Mouse (Mus musculus) Muller cell, postnatal 12 days (primary cell): ENCODE results near the gene Ptf1a.

Source experiments
- DNase-seq: peaks from one replicate; pipeline ENCODE4 v3.0.0-alpha.2; 2015; ENCODE audit errors: inconsistent ontology term

The Ptf1a gene

DNA sequence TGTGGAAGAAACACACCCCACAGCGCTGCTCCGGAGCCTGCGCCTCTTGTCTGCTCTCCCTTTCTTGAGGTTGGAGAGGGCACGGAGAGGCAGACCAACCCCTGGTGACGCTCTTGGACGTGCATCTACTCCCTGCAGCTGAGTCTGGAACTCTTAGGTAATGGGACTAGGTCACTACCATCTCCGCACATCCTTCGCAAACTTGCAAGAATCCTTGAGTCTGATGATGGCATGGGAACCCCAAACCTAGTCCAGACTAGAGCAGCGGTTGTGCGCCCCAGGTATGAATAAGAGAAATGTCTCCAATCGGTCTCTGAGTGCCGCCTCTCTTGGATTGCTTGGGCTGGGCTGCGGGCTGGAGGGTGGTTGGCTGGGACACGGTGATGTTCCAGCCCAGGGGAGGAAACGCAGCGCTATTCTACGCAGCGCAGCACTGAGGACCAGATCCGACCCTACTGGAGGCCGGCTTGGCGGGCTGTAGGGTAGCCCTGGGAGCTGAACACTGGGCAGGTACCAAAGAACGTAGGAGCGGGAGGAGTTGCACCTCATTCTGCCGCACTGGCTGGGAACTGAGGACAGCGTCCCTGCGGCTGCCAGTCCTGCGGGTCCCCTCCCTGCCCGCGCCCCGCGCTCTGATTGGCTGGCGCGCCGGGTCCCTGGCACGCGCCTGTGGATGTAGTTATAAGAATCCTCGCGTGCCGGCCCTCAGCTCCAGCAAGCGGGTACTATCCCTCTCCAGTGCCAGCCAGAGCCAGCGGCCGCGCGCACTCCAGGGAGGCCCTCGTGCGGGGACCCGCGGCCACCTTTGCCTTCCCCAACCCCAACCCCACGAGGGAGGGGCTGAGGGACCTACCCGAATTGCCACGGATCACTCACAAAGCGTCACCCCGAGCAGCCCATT is at the start of gene Ptf1a:
Gene Ptf1a, plus strand, starts transcription at position 733 of the 901 bp plus-strand sequence.
- no peak for DNase-seq

- DNase-seq, result no peak
Observed at GRCm38 (mm10) chr2:19405409-19405808, 40.1 kb upstream of the Ptf1a start.

GRCm38 (mm10) chr2:19406531-19406930 is 38.9 kb upstream of the Ptf1a start:
- DNase-seq, result no peak

DNA sequence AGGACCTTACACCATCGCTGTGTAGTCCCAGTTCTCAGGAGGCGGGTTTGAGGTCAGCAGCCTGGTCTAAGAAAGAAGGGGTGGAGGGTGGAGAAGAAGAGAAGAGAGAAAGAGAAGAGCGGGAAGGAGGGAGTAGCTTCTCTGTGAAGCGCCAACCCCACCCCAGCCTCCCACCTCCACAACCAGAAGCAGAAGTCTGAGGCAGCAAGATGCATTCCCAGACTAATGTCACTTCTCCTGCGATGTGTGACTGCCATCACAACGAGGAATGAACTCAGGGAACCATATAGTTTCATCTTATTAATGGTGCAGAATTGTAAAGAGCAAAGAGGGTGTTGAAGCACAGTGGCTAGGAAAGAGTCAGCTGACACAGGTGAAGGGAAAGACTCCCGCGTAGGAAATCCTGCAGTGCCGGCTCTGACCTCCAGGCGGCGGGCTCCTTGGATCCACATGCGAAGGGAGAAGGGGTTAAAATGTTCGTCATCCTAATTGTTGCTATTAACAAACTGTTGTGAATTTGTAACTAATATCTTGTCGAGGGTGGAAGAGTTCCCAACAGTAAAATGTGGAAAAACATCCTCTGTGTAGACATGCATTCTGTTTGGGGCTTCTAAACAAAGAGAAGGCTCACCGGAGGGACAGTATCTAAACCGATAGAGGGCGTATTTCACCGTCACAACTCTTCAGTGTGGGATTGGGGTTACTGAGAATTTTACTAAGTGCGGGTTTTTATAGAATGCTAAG is 31.1 kb upstream of the Ptf1a start:
- peak; percentile 72 for DNase-seq

DNA sequence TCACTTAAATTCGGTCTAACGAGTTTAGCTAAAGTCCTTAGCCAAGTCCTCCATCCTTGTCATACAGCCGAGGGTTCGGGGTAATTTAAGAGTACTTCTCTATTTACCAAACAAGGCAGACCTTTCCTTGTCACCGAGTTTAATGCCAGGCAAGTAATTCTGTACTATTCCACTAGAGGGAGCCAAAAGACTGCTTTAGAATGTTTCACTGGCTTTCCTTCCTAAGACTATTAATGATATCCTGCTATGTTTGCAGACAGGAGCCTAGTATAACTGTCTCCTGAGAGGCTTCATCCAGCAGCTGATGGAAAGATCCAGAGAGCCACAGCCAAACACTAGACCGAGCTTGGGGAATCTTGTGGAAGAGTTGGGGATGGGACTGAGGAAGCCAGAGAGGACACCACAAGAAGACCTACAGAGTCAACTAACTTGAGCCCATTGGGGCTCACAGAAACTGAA is 30.4 kb upstream of the Ptf1a start:
- DNase-seq, result peak; percentile 55

DNA sequence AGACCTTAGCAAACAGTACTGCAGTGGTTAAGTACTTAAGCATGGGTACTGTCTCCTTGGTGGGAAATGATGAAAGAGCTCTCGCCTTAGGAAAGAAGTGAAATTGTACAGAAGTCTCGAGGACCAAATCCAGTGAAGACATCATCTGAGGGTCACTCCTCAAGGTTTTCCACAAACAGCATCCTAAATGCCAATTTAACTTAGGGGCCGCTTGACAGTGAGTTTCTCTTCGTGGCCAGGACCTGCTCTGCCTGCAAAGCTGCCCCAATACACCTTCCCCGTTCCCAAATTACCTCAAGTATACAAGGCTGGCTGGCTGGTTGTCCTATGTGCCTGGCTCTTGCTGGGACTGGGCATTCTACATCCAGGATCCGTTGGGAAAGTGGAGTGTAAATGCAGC is 29.4 kb upstream of the Ptf1a start:
- DNase-seq, result no peak

DNA sequence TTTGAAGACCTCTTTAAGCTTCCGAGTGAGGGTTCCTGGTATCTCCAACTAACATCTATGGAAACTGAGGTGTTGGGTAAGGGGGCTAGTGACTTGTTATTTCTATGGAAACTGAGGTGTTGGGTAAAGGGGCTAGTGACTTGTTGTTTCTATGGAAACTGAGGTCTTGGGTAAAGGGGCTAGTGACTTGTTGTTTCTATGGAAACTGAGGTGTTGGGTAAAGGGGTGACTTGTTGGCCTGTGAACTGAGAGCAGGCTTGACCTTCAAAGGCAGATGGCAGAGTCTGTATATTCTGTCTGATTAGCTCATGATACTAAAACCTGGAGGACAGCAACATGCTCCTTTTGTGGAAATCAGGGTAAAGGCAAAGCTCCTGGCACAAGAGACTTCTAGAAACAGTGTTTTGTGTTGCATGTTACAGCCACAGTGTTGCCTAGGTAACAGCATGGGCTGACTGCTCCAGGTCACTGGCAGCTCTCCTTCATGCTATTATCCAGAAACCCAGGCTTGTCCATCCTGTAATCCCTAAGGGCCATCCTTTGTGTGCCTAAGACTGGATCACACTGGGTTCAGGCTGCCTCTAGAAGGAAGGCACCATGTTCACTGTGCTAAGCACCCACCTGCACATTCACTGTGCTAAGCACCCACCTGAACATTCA is 25.6 kb upstream of the Ptf1a start:
- DNase-seq, result no peak

GRCm38 (mm10) chr2:19422226-19422625 is 23.2 kb upstream of the Ptf1a start:
- no peak for DNase-seq

DNA sequence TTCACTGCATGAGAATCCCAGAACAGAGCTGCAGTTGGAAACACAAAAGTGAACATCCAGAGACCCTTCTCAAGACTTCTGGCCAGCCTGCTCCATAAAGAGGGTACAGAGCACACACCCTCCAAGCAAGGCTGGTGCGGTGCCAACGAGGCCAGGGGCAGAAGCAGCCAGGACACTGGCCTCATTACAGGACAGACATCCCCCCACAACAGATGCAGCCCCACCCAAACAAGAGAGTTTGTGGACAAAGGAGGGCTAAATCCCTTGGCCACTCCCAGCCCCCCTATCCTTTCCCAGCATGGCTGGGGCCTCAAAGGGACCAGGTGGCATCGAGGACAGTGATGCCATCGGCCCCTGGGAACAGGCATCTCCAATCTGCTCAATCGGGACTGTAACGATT is 22.4 kb upstream of the Ptf1a start:
- DNase-seq, result no peak

GRCm38 (mm10) chr2:19429031-19429430 is 16.4 kb upstream of the Ptf1a start:
- DNase-seq, result peak; percentile 68

GRCm38 (mm10) chr2:19429691-19430690 is 15.5 kb upstream of the Ptf1a start:
- no peak for DNase-seq

- DNase-seq, result peak; percentile 51
Observed at GRCm38 (mm10) chr2:19430746-19431145, 14.7 kb upstream of the Ptf1a start.

DNA sequence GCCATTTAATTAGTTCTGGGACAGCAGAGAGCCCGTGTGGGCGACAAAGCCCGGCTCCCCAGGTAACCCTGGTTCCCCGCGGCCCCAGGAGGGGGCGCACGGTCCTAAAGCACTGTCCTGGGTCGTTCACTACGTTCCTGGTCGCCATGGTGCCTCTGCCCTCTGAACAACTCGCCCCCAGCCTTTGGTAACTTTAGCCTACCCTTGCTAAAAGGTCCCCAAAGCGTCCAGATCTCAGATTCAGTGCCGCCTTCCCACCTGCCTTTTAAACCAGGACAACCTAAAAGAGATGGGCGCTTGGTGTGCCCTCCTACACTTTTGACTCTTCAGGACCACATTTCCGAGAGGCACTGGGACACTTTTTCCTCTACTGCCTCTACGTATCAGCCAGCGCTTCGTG is 14.3 kb upstream of the Ptf1a start:
- DNase-seq, result no peak

DNA sequence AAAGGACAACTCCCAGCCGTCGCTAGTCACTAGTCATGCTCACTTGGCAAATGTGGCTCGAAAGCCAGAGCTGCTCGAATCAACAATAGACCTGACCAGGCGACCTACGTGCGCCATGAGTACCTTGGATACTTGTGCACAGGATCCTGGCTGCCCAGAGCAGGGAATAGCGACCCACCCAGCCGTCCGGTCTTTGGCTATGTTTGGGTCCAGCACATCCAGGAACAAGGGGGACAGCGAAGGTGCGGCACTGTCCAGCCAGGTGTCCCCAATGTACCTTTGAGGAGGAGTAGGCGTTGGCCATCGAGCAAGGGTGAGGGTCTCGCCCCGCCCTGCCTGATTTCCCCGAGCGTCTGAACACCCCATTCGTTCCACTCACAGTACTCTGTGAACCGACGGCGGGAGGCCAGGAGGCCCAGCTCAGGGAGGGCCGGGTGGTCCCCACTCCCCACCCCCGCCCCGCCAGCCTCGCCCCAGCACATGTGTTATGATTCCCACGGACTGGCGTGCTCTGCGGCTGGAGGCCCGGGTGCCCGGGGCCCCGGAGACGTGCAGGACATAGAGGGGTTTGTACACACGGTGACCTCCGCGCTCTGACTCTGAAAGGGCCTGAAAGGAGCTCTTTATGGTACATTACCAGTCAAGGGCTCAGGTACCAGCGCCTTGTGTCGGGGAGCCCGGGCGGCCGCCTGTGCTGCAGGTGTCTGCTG is 13.7 kb upstream of the Ptf1a start:
- no peak for DNase-seq

DNA sequence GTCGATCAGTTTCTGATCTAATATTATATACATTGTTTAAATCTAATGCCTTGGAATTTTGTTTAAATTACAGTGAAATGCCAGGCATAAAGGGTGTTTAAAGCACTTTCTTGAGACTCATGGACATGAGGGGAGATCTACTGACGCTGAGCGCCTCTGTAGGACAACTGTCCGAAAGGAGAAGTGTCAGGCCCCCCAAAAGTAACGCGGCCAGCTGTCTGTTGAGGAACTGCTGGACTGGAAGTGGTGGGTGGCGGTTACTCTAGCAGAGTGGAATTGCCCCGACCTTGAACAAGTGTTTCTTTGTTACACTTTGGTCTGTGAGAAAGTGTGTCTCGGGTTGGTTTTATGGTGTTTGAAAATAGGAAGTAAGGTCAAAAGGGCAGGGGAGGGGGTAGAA is 1.1 kb upstream of the Ptf1a start:
- DNase-seq, result no peak

- DNase-seq, result no peak
Observed at GRCm38 (mm10) chr2:19445871-19446501, 523 bp downstream of the Ptf1a start.

DNA sequence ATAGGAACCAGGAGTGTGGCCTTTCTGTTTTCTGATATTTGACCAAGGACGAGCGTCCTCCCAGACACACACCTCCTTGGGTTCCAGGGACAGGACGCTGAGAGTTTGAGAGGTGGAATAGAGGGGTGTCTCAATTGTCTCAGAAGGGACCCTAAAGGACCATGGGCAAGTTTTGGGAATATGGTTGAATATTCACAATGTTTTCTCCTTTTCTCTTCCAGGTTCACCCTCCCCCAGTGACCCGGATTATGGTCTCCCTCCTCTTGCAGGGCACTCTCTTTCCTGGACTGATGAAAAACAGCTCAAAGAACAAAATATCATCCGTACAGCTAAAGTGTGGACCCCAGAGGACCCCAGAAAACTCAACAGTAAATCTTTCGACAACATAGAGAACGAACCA is 1.3 kb downstream of the Ptf1a start:
- no peak for DNase-seq

GRCm38 (mm10) chr2:19448042-19448700 is 2.7 kb downstream of the Ptf1a start:
- no peak for DNase-seq

DNA sequence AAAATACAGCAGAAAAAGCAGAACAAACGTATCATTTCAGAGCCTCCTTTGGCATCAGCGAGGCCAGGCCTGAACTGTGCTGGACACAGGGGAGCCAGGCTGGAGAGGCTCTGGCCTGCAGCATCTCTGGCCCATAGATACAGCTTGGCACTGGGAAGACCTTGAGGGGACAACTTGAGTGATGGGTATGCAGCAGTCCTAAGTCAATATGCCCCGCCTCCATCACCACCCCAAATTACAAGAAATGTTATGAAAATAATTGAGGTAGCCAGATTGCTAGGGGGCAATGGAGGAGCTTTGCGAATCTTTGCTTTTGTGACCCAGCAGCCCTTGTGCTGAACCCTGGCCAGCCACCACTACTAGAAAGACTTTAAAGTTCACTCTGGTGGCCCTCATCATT is 3.8 kb downstream of the Ptf1a start:
- no peak for DNase-seq
